Mouse (Mus musculus) limb, embryonic 13.5 days (tissue): ENCODE data around the gene Zmynd11. TPM values are rescaled to one million over a fixed set of nuclear protein-coding genes. Genes with fewer than 3 reads are reported as not detected.

Source experiments
- ATAC-seq: fragments of 200-750 bp; cut with Nextera tagmentation; 2 replicates; pipeline ENCODE4 v1.8.0; 2017; ENCODE audit warnings: low read depth, moderate number of reproducible peaks, moderate TSS enrichment; ENCODE audit not compliant: low FRiP score
- H3K27ac ChIP-seq: fragments of 300-500 bp; sonication (generic); 2 replicates; pipeline ENCODE4 v1.5.1; 2015; ENCODE audit warnings: inconsistent platforms, mild to moderate bottlenecking, moderate library complexity
- H3K27me3 ChIP-seq: fragments of 300-500 bp; sonication (generic); 2 replicates; pipeline ENCODE4 v1.6.1; 2015; ENCODE audit warnings: mild to moderate bottlenecking, inconsistent platforms
- H3K36me3 ChIP-seq: fragments of 300-500 bp; sonication (generic); 2 replicates; pipeline ENCODE4 v1.6.1; 2015; ENCODE audit warnings: inconsistent platforms, mild to moderate bottlenecking, moderate library complexity
- H3K4me1 ChIP-seq: fragments of 300-500 bp; sonication (generic); 2 replicates; pipeline ENCODE4 v1.6.1; 2015; ENCODE audit warnings: inconsistent platforms
- H3K4me2 ChIP-seq: fragments of 300-500 bp; sonication (generic); replicated peaks from 2 replicates; pipeline ENCODE4 v1.6.1; 2015; ENCODE audit warnings: inconsistent platforms, mild to moderate bottlenecking, moderate library complexity
- H3K4me3 ChIP-seq: fragments of 300-500 bp; sonication (generic); 2 replicates; pipeline ENCODE4 v1.5.1; 2015; ENCODE audit warnings: moderate library complexity, mild to moderate bottlenecking, inconsistent platforms
- H3K9ac ChIP-seq: fragments of 300-500 bp; sonication (generic); 2 replicates; pipeline ENCODE4 v1.6.1; 2015; ENCODE audit warnings: mild to moderate bottlenecking, inconsistent platforms
- H3K9me3 ChIP-seq: fragments of 300-500 bp; sonication (generic); 2 replicates; pipeline ENCODE4 v1.6.1; 2016; ENCODE audit warnings: inconsistent platforms
- whole genome bisulfite sequencing: fragments of 180-500 bp; shearing (Covaris S2); methylation state at CpG from one replicate; pipeline ENCODE4 v1.1.7; 2015; 5-methylcytosine and 5-hydroxymethylcytosine counted together
- polyA plus RNA-seq: library from polyadenylated mRNA; unstranded; fragments of >200 nt; fragmentation: Nextera tagmentation; extraction: Ambion mirVana; gene quantifications from 2 replicates; pipeline ENCODE4 v1.2.1, GENCODE M21; 2015

Gene Zmynd11
- polyA plus RNA-seq, 1 experiment from 2014 or later = 127 TPM

- Histone ChIP-seq H3K27ac (no peak overlapping the region), H3K9ac (no peak overlapping the region), H3K9me3 (no peaks in the 10 kb centered on the region), H3K4me1 (no peaks in the 10 kb centered on the region), H3K4me2 (no peak overlapping the region), H3K4me3 (no peak overlapping the region), H3K27me3 (no peaks in the 10 kb centered on the region), H3K36me3 (peaks cover 66% of the 10 kb centered on the region)
- no peak for ATAC-seq
- WGBS = 92% methylated on average over 4 of the region's 4 CpGs
Observed at GRCm38 (mm10) chr13:9683280-9683679, 81.8 kb downstream of the Zmynd11 start.

- H3K4me1 ChIP-seq = no peaks in the 10 kb centered on the region
- ATAC-seq = no peak
- no peak overlapping the region for H3K4me2 ChIP-seq
- no peak overlapping the region for H3K4me3 ChIP-seq
- WGBS = 95% methylated on average over 3 of the region's 3 CpGs
- H3K27me3 ChIP-seq = no peaks in the 10 kb centered on the region
- 0 out of 2 replicates have a peak, but pooled peaks cover 3% of the 10 kb centered on the region for H3K9me3 ChIP-seq
- no peak overlapping the region for H3K27ac ChIP-seq
- H3K36me3 ChIP-seq = peaks cover 48% of the 10 kb centered on the region
- H3K9ac ChIP-seq = no peak overlapping the region
Observed at GRCm38 (mm10) chr13:9681492-9681891, 83.6 kb downstream of the Zmynd11 start.

GRCm38 (mm10) chr13:9674126-9674525 is 91.0 kb downstream of the Zmynd11 start:
- 97% methylated on average over 1 of the region's 1 CpGs for WGBS
- Histone ChIP-seq H3K36me3 (peaks cover 12% of the 10 kb centered on the region), H3K4me2 (no peak overlapping the region), H3K9me3 (peaks cover 8% of the 10 kb centered on the region), H3K27ac (no peak overlapping the region), H3K4me1 (no peaks in the 10 kb centered on the region), H3K4me3 (no peak overlapping the region), H3K9ac (no peak overlapping the region), H3K27me3 (no peaks in the 10 kb centered on the region)
- no peak for ATAC-seq

- no peak for ATAC-seq
- H3K4me3 ChIP-seq = no peak overlapping the region
- no peak overlapping the region for H3K27ac ChIP-seq
- H3K9me3 ChIP-seq = no peaks in the 10 kb centered on the region
- no peak overlapping the region for H3K4me2 ChIP-seq
- no peaks in the 10 kb centered on the region for H3K27me3 ChIP-seq
- peaks cover 26% of the 10 kb centered on the region for H3K36me3 ChIP-seq
- WGBS = 89% methylated on average over 5 of the region's 5 CpGs
- H3K4me1 ChIP-seq = no peaks in the 10 kb centered on the region
- H3K9ac ChIP-seq = no peak overlapping the region
Observed at GRCm38 (mm10) chr13:9669246-9669645, 95.9 kb downstream of the Zmynd11 start.

- H3K4me2 ChIP-seq = no peak overlapping the region
Observed at GRCm38 (mm10) chr13:9667954-9668496, 97.1 kb downstream of the Zmynd11 start.

GRCm38 (mm10) chr13:9663593-9663992 is 101.5 kb downstream of the Zmynd11 start:
- no peaks in the 10 kb centered on the region for H3K27me3 ChIP-seq
- no peak overlapping the region for H3K4me3 ChIP-seq
- H3K27ac ChIP-seq = no peak overlapping the region
- no peaks in the 10 kb centered on the region for H3K4me1 ChIP-seq
- H3K9ac ChIP-seq = no peak overlapping the region
- peaks cover 57% of the 10 kb centered on the region for H3K36me3 ChIP-seq
- WGBS = 97% methylated on average over 1 of the region's 1 CpGs
- H3K4me2 ChIP-seq = no peak overlapping the region
- H3K9me3 ChIP-seq = no peaks in the 10 kb centered on the region
- ATAC-seq = no peak

More at GRCm38 (mm10) chr13:9667954-9668496, 97.1 kb downstream of the Zmynd11 start:
- no peak overlapping the region for H3K27ac ChIP-seq
- no peak overlapping the region for H3K9ac ChIP-seq
- WGBS = 83% methylated on average over 7 of the region's 7 CpGs
- no peak overlapping the region for H3K4me3 ChIP-seq
- H3K9me3 ChIP-seq = no peaks in the 10 kb centered on the region
- H3K36me3 ChIP-seq = peaks cover 36% of the 10 kb centered on the region
- no peak for ATAC-seq
- no peaks in the 10 kb centered on the region for H3K27me3 ChIP-seq
- no peaks in the 10 kb centered on the region for H3K4me1 ChIP-seq

- no peak for ATAC-seq
- Histone ChIP-seq H3K9ac (no peak overlapping the region), H3K9me3 (no peaks in the 10 kb centered on the region), H3K36me3 (peaks cover 69% of the 10 kb centered on the region), H3K4me2 (no peak overlapping the region), H3K4me3 (no peak overlapping the region), H3K27ac (no peak overlapping the region), H3K27me3 (no peaks in the 10 kb centered on the region), H3K4me1 (no peaks in the 10 kb centered on the region)
- WGBS = 52% methylated on average over 1 of the region's 1 CpGs
Observed at GRCm38 (mm10) chr13:9660711-9661110, 104.4 kb downstream of the Zmynd11 start.

GRCm38 (mm10) chr13:9656613-9657012 is 108.5 kb downstream of the Zmynd11 start:
- H3K9ac ChIP-seq = no peak overlapping the region
- no peak for ATAC-seq
- 93% methylated on average over 6 of the region's 6 CpGs for WGBS
- H3K4me1 ChIP-seq = no peaks in the 10 kb centered on the region
- no peak overlapping the region for H3K4me3 ChIP-seq
- H3K9me3 ChIP-seq = no peaks in the 10 kb centered on the region
- no peaks in the 10 kb centered on the region for H3K27me3 ChIP-seq
- H3K36me3 ChIP-seq = peaks cover 37% of the 10 kb centered on the region
- no peak overlapping the region for H3K27ac ChIP-seq
- H3K4me2 ChIP-seq = no peak overlapping the region

GRCm38 (mm10) chr13:9653018-9653417 is 112.1 kb downstream of the Zmynd11 start:
- Histone ChIP-seq H3K9ac (no peak overlapping the region), H3K4me2 (no peak overlapping the region), H3K9me3 (no peaks in the 10 kb centered on the region), H3K27me3 (no peaks in the 10 kb centered on the region), H3K4me1 (no peaks in the 10 kb centered on the region), H3K4me3 (no peak overlapping the region), H3K27ac (no peak overlapping the region), H3K36me3 (peaks cover 11% of the 10 kb centered on the region)
- WGBS = 77% methylated on average over 3 of the region's 3 CpGs
- ATAC-seq = no peak

- H3K9ac ChIP-seq = no peak overlapping the region
Observed at GRCm38 (mm10) chr13:9650580-9650979, 114.5 kb downstream of the Zmynd11 start.

GRCm38 (mm10) chr13:9649894-9650293 is 115.2 kb downstream of the Zmynd11 start:
- Histone ChIP-seq H3K9ac (no peak overlapping the region), H3K4me1 (no peaks in the 10 kb centered on the region), H3K4me3 (no peak overlapping the region), H3K4me2 (no peak overlapping the region), H3K27me3 (no peaks in the 10 kb centered on the region), H3K27ac (no peak overlapping the region), H3K36me3 (peaks cover 7% of the 10 kb centered on the region), H3K9me3 (no peaks in the 10 kb centered on the region)
- ATAC-seq = no peak
- WGBS = 87% methylated on average over 1 of the region's 1 CpGs

More at GRCm38 (mm10) chr13:9650580-9650979, 114.5 kb downstream of the Zmynd11 start:
- no peaks in the 10 kb centered on the region for H3K9me3 ChIP-seq
- no peak overlapping the region for H3K4me2 ChIP-seq
- H3K4me1 ChIP-seq = no peaks in the 10 kb centered on the region
- no peak overlapping the region for H3K27ac ChIP-seq
- no peak overlapping the region for H3K4me3 ChIP-seq
- ATAC-seq = no peak
- H3K36me3 ChIP-seq = peaks cover 2% of the 10 kb centered on the region; the same call in 1 of the 2 replicates
- no peaks in the 10 kb centered on the region for H3K27me3 ChIP-seq

GRCm38 (mm10) chr13:9648716-9649115 is 116.4 kb downstream of the Zmynd11 start:
- Histone ChIP-seq H3K27ac (no peak overlapping the region), H3K4me3 (no peak overlapping the region), H3K4me1 (no peaks in the 10 kb centered on the region), H3K36me3 (peaks cover 7% of the 10 kb centered on the region), H3K9me3 (no peaks in the 10 kb centered on the region), H3K4me2 (no peak overlapping the region), H3K9ac (no peak overlapping the region), H3K27me3 (no peaks in the 10 kb centered on the region)
- no peak for ATAC-seq
- 92% methylated on average over 13 of the region's 13 CpGs for WGBS

- ATAC-seq = no peak
- Histone ChIP-seq H3K4me3 (no peak overlapping the region), H3K27ac (no peak overlapping the region), H3K4me2 (no peak overlapping the region), H3K4me1 (no peaks in the 10 kb centered on the region), H3K9me3 (no peaks in the 10 kb centered on the region), H3K36me3 (peaks cover 9% of the 10 kb centered on the region; the same call in 1 of the 2 replicates), H3K9ac (no peak overlapping the region), H3K27me3 (no peaks in the 10 kb centered on the region)
- 50% methylated on average over 3 of the region's 3 CpGs for WGBS
Observed at GRCm38 (mm10) chr13:9637949-9638348, 127.2 kb downstream of the Zmynd11 start.
